Mouse (Mus musculus) kidney, postnatal 0 days (tissue): ENCODE data around the gene Mbnl2. TPM values are rescaled to one million over a fixed set of nuclear protein-coding genes. Genes with fewer than 3 reads are reported as not detected.

ENCODE experiments used
- ATAC-seq: fragments of 200-750 bp; cut with Nextera tagmentation; replicated peaks from 2 replicates; pipeline ENCODE4 v1.8.0; 2017; ENCODE audit warnings: low read depth, moderate number of reproducible peaks, moderate TSS enrichment, moderate library complexity; ENCODE audit not compliant: low FRiP score
- DNase-seq: peaks from one replicate; pipeline ENCODE4 v3.0.0-alpha.2; 2016; ENCODE audit warnings: low spot score
- H3K27ac ChIP-seq: fragments of 300-500 bp; sonication (generic); 2 replicates; pipeline ENCODE4 v1.5.1; 2014; ENCODE audit warnings: mild to moderate bottlenecking
- H3K27me3 ChIP-seq: fragments of 300-500 bp; sonication (generic); 2 replicates; pipeline ENCODE4 v1.6.1; 2014; ENCODE audit warnings: low read length, mixed read lengths; ENCODE audit not compliant: insufficient read depth
- H3K36me3 ChIP-seq: fragments of 300-500 bp; sonication (generic); 2 replicates; pipeline ENCODE4 v1.6.1; 2014; ENCODE audit warnings: low read length, mixed read lengths; ENCODE audit not compliant: insufficient read depth
- H3K4me1 ChIP-seq: fragments of 300-500 bp; sonication (generic); replicated peaks from 2 replicates; pipeline ENCODE4 v1.6.1; 2014; ENCODE audit warnings: antibody characterized with exemption, low read length, mixed read lengths; ENCODE audit not compliant: insufficient read depth
- H3K4me2 ChIP-seq: fragments of 300-500 bp; sonication (generic); 2 replicates; pipeline ENCODE4 v1.6.1; 2014; ENCODE audit warnings: mild to moderate bottlenecking, low read length, moderate library complexity, mixed read lengths
- H3K4me3 ChIP-seq: fragments of 300-500 bp; sonication (generic); replicated peaks from 2 replicates; pipeline ENCODE4 v1.5.1; 2014; ENCODE audit warnings: low read depth, low read length
- H3K9ac ChIP-seq: fragments of 300-500 bp; sonication (generic); 2 replicates; pipeline ENCODE4 v1.6.1; 2014; ENCODE audit warnings: low read depth, low read length
- H3K9me3 ChIP-seq: fragments of 300-500 bp; sonication (generic); replicated peaks from 2 replicates; pipeline ENCODE4 v1.6.1; 2016; ENCODE audit warnings: low read length, inconsistent platforms, mixed read lengths
- CTCF ChIP-seq: IDR thresholded peaks from 2 replicates; pipeline ENCODE4 v1.5.1; 2016; ENCODE audit warnings: antibody characterized with exemption, low read depth, mild to moderate bottlenecking, moderate library complexity
- WGBS: fragments of 180-500 bp; shearing (Covaris S2); extraction: QIAGEN DNeasy Blood & Tissue Kit; methylation state at CpG from one replicate; pipeline ENCODE4 v1.1.7; 2014; 5-methylcytosine and 5-hydroxymethylcytosine counted together
- polyA plus RNA-seq: library from polyadenylated mRNA; unstranded; fragments of >200 nt; fragmentation: Nextera tagmentation; extraction: Ambion mirVana; gene quantifications from 2 replicates; pipeline ENCODE4 v1.2.1, GENCODE M21; 2015

Gene Mbnl2
- polyA plus RNA-seq, 1 experiment from 2014 or later = 119 TPM

- Histone ChIP-seq H3K36me3 (peaks cover 16% of the 10 kb centered on the region), H3K4me3 (no peak overlapping the region), H3K9ac (no peak overlapping the region), H3K4me1 (peaks cover 6% of the 10 kb centered on the region; the same call in 1 of the 2 replicates), H3K27me3 (no peaks in the 10 kb centered on the region), H3K4me2 (no peak overlapping the region), H3K9me3 (no peaks in the 10 kb centered on the region), H3K27ac (no peak overlapping the region)
- DNase-seq (no peak), ATAC-seq (no peak)
- 68% methylated on average over 4 of the region's 4 CpGs for WGBS
- TF ChIP-seq CTCF = no peak
Measured at GRCm38 (mm10) chr14:120387293-120387692, 111.8 kb downstream of the Mbnl2 start.

- H3K4me3 ChIP-seq = no peak overlapping the region
- peaks cover 6% of the 10 kb centered on the region; the same call in 1 of the 2 replicates for H3K4me1 ChIP-seq
- no peaks in the 10 kb centered on the region for H3K9me3 ChIP-seq
- TF ChIP-seq CTCF = no peak
- ATAC-seq (peak; percentile 53; the same call in 1 of the 2 replicates), DNase-seq (no peak)
- H3K36me3 ChIP-seq = peaks cover 21% of the 10 kb centered on the region
- H3K9ac ChIP-seq = 0 out of 2 replicates have a peak overlapping the region, but pooled peaks have one; percentile 3
- peak overlapping the region; percentile 40 for H3K4me2 ChIP-seq
- H3K27ac ChIP-seq = no peak overlapping the region
- 15% methylated on average over 38 of the region's 38 CpGs for WGBS
- no peaks in the 10 kb centered on the region for H3K27me3 ChIP-seq
Measured at GRCm38 (mm10) chr14:120388818-120389691, 113.6 kb downstream of the Mbnl2 start.

- Histone ChIP-seq H3K9ac (no peak overlapping the region), H3K27me3 (no peaks in the 10 kb centered on the region), H3K9me3 (no peaks in the 10 kb centered on the region), H3K4me1 (peaks cover 6% of the 10 kb centered on the region; the same call in 1 of the 2 replicates), H3K4me2 (no peak overlapping the region), H3K36me3 (peaks cover 25% of the 10 kb centered on the region), H3K4me3 (no peak overlapping the region), H3K27ac (no peak overlapping the region)
- DNase-seq = no peak
- peak; percentile 35; the same call in 1 of the 2 replicates for TF ChIP-seq CTCF
- no peak for ATAC-seq
- WGBS = 94% methylated on average over 10 of the region's 10 CpGs
Measured at GRCm38 (mm10) chr14:120390231-120390944, 114.9 kb downstream of the Mbnl2 start.

- ATAC-seq (no peak), DNase-seq (no peak)
- no peak for TF ChIP-seq CTCF
- Histone ChIP-seq H3K4me3 (no peak overlapping the region), H3K4me2 (no peak overlapping the region), H3K27ac (no peak overlapping the region), H3K9ac (no peak overlapping the region), H3K36me3 (peaks cover 31% of the 10 kb centered on the region), H3K9me3 (no peaks in the 10 kb centered on the region), H3K4me1 (peaks cover 6% of the 10 kb centered on the region; the same call in 1 of the 2 replicates), H3K27me3 (no peaks in the 10 kb centered on the region)
- WGBS = 85% methylated on average over 10 of the region's 10 CpGs
Measured at GRCm38 (mm10) chr14:120391701-120392100, 116.2 kb downstream of the Mbnl2 start.

GRCm38 (mm10) chr14:120392441-120392840 is 117.0 kb downstream of the Mbnl2 start:
- Histone ChIP-seq H3K4me1 (peaks cover 6% of the 10 kb centered on the region; the same call in 1 of the 2 replicates), H3K36me3 (peaks cover 35% of the 10 kb centered on the region), H3K9me3 (no peaks in the 10 kb centered on the region), H3K27ac (no peak overlapping the region), H3K4me2 (no peak overlapping the region), H3K4me3 (no peak overlapping the region), H3K27me3 (no peaks in the 10 kb centered on the region), H3K9ac (no peak overlapping the region)
- no peak for DNase-seq
- no peak for TF ChIP-seq CTCF
- ATAC-seq = no peak
- WGBS = 86% methylated on average over 9 of the region's 9 CpGs

- peaks cover 35% of the 10 kb centered on the region for H3K36me3 ChIP-seq
- WGBS = 64% methylated on average over 8 of the region's 8 CpGs
Measured at GRCm38 (mm10) chr14:120393441-120393840, 118.0 kb downstream of the Mbnl2 start.

More at GRCm38 (mm10) chr14:120393441-120393840, 118.0 kb downstream of the Mbnl2 start:
- H3K4me3 ChIP-seq = no peak overlapping the region
- no peak for DNase-seq
- TF ChIP-seq CTCF = no peak
- H3K4me2 ChIP-seq = no peak overlapping the region
- no peak overlapping the region for H3K9ac ChIP-seq
- no peak for ATAC-seq
- no peaks in the 10 kb centered on the region for H3K9me3 ChIP-seq
- H3K4me1 ChIP-seq = peaks cover 6% of the 10 kb centered on the region; the same call in 1 of the 2 replicates
- H3K27ac ChIP-seq = no peak overlapping the region
- no peaks in the 10 kb centered on the region for H3K27me3 ChIP-seq
